Mouse (Mus musculus): Measurements from ENCODE around the gene Mrnip. TPM values are rescaled to one million over a fixed set of nuclear protein-coding genes. Genes with fewer than 3 reads are reported as not detected.

The Mrnip gene
- polyA plus RNA-seq, 1 experiment from 2014 or later: 20.0 TPM

- H3K9ac ChIP-seq: 0 out of 2 replicates have a peak overlapping the region, but pooled peaks have one; percentile 4
- no peak overlapping the region for H3K27ac ChIP-seq
- H3K4me2 ChIP-seq: peak overlapping the region; percentile 91; the same call in 1 of the 2 replicates
- peaks cover 40% of the 10 kb centered on the region for H3K4me1 ChIP-seq
- no peaks in the 10 kb centered on the region for H3K27me3 ChIP-seq
- ATAC-seq (replicated peaks; ENCODE audit: low FRiP score): no peak
- no peak overlapping the region for H3K4me3 ChIP-seq (replicated peaks)
- 62% methylated on average over 7 of the region's 7 CpGs for WGBS
- no peaks in the 10 kb centered on the region for H3K36me3 ChIP-seq
- H3K9me3 ChIP-seq (replicated peaks): no peaks in the 10 kb centered on the region
Observed at GRCm38 (mm10) chr11:50222559-50223276, 48.5 kb downstream of the Mrnip start.

GRCm38 (mm10) chr11:50223783-50224662 is 49.8 kb downstream of the Mrnip start:
- no peak; the same call in 1 of the 2 replicates for ATAC-seq (replicated peaks; ENCODE audit: low FRiP score)
- Histone ChIP-seq H3K36me3 (no peaks in the 10 kb centered on the region), H3K4me3 (replicated peaks) (peak overlapping the region; percentile 91), H3K27ac (peak overlapping the region; percentile 92), H3K4me2 (peak overlapping the region; percentile 91), H3K9me3 (replicated peaks) (no peaks in the 10 kb centered on the region), H3K27me3 (no peaks in the 10 kb centered on the region), H3K9ac (peak overlapping the region; percentile 93), H3K4me1 (peaks cover 47% of the 10 kb centered on the region)
- 4% methylated on average over 17 of the region's 17 CpGs for WGBS

GRCm38 (mm10) chr11:50224671-50225530 is 50.7 kb downstream of the Mrnip start:
- ATAC-seq (replicated peaks; ENCODE audit: low FRiP score): peak; percentile 87
- under 1% methylated on average over 70 of the region's 70 CpGs for WGBS
- peak overlapping the region; percentile 93 for H3K9ac ChIP-seq
- H3K4me1 ChIP-seq: peaks cover 53% of the 10 kb centered on the region
- H3K36me3 ChIP-seq: no peaks in the 10 kb centered on the region
- peak overlapping the region; percentile 91 for H3K4me3 ChIP-seq (replicated peaks)
- H3K27me3 ChIP-seq: no peaks in the 10 kb centered on the region
- H3K4me2 ChIP-seq: peak overlapping the region; percentile 91
- H3K27ac ChIP-seq: peak overlapping the region; percentile 92
- no peaks in the 10 kb centered on the region for H3K9me3 ChIP-seq (replicated peaks)

- ATAC-seq (replicated peaks; ENCODE audit: low FRiP score): peak; percentile 30
- peaks cover 1% of the 10 kb centered on the region; the same call in 1 of the 2 replicates for H3K36me3 ChIP-seq
- peak overlapping the region; percentile 91 for H3K4me3 ChIP-seq (replicated peaks)
- H3K27me3 ChIP-seq: no peaks in the 10 kb centered on the region
- H3K4me1 ChIP-seq: peaks cover 60% of the 10 kb centered on the region
- 1% methylated on average over 34 of the region's 34 CpGs for whole genome bisulfite sequencing
- H3K4me2 ChIP-seq: peak overlapping the region; percentile 91
- H3K9me3 ChIP-seq (replicated peaks): no peaks in the 10 kb centered on the region
- H3K9ac ChIP-seq: peak overlapping the region; percentile 93
- H3K27ac ChIP-seq: peak overlapping the region; percentile 92
Observed at GRCm38 (mm10) chr11:50225611-50226378, 51.6 kb downstream of the Mrnip start.

- H3K27ac ChIP-seq: peak overlapping the region; percentile 92
- WGBS: 35% methylated on average over 2 of the region's 2 CpGs
- peaks cover 66% of the 10 kb centered on the region for H3K4me1 ChIP-seq
- no peak for ATAC-seq (replicated peaks; ENCODE audit: low FRiP score)
- H3K9ac ChIP-seq: peak overlapping the region; percentile 93
- peaks cover 4% of the 10 kb centered on the region; the same call in 1 of the 2 replicates for H3K36me3 ChIP-seq
- peak overlapping the region; percentile 91 for H3K4me2 ChIP-seq
- H3K9me3 ChIP-seq (replicated peaks): no peaks in the 10 kb centered on the region
- H3K27me3 ChIP-seq: no peaks in the 10 kb centered on the region
- H3K4me3 ChIP-seq (replicated peaks): peak overlapping the region; percentile 91
Observed at GRCm38 (mm10) chr11:50226406-50226805, 52.2 kb downstream of the Mrnip start.

GRCm38 (mm10) chr11:50227226-50227625 is 53.0 kb downstream of the Mrnip start:
- H3K27me3 ChIP-seq: no peaks in the 10 kb centered on the region
- H3K4me1 ChIP-seq: peaks cover 69% of the 10 kb centered on the region
- H3K4me2 ChIP-seq: peak overlapping the region; percentile 91; the same call in 1 of the 2 replicates
- peaks cover 12% of the 10 kb centered on the region for H3K36me3 ChIP-seq
- H3K9me3 ChIP-seq (replicated peaks): no peaks in the 10 kb centered on the region
- no peak for ATAC-seq (replicated peaks; ENCODE audit: low FRiP score)
- 61% methylated on average over 3 of the region's 3 CpGs for WGBS
- H3K9ac ChIP-seq: no peak overlapping the region
- H3K4me3 ChIP-seq (replicated peaks): peak overlapping the region; percentile 91; the same call in 1 of the 2 replicates
- peak overlapping the region; percentile 92 for H3K27ac ChIP-seq

GRCm38 (mm10) chr11:50227736-50228135 is 53.5 kb downstream of the Mrnip start:
- Histone ChIP-seq H3K27ac (no peak overlapping the region), H3K4me2 (no peak overlapping the region), H3K36me3 (peaks cover 17% of the 10 kb centered on the region), H3K9ac (no peak overlapping the region), H3K4me1 (peaks cover 69% of the 10 kb centered on the region), H3K4me3 (replicated peaks) (no peak overlapping the region), H3K27me3 (no peaks in the 10 kb centered on the region), H3K9me3 (replicated peaks) (no peaks in the 10 kb centered on the region)
- ATAC-seq (replicated peaks; ENCODE audit: low FRiP score): no peak
- WGBS: 83% methylated on average over 4 of the region's 4 CpGs

GRCm38 (mm10) chr11:50228772-50229171 is 54.5 kb downstream of the Mrnip start:
- WGBS: 31% methylated on average over 3 of the region's 3 CpGs
- no peaks in the 10 kb centered on the region for H3K27me3 ChIP-seq
- H3K4me2 ChIP-seq: 0 out of 2 replicates have a peak overlapping the region, but pooled peaks have one; percentile 15
- no peak overlapping the region for H3K9ac ChIP-seq
- H3K4me1 ChIP-seq: peaks cover 60% of the 10 kb centered on the region
- no peak for ATAC-seq (replicated peaks; ENCODE audit: low FRiP score)
- no peaks in the 10 kb centered on the region for H3K9me3 ChIP-seq (replicated peaks)
- H3K4me3 ChIP-seq (replicated peaks): no peak overlapping the region
- H3K27ac ChIP-seq: 0 out of 2 replicates have a peak overlapping the region, but pooled peaks have one; percentile 30
- peaks cover 27% of the 10 kb centered on the region for H3K36me3 ChIP-seq

GRCm38 (mm10) chr11:50229252-50229910 is 55.1 kb downstream of the Mrnip start:
- Histone ChIP-seq H3K27me3 (no peaks in the 10 kb centered on the region), H3K4me1 (peaks cover 54% of the 10 kb centered on the region), H3K4me2 (no peak overlapping the region), H3K9ac (no peak overlapping the region), H3K4me3 (replicated peaks) (no peak overlapping the region), H3K9me3 (replicated peaks) (no peaks in the 10 kb centered on the region), H3K27ac (no peak overlapping the region), H3K36me3 (peaks cover 33% of the 10 kb centered on the region)
- ATAC-seq (replicated peaks; ENCODE audit: low FRiP score): no peak
- 47% methylated on average over 7 of the region's 7 CpGs for WGBS

- Histone ChIP-seq H3K9me3 (replicated peaks) (no peaks in the 10 kb centered on the region), H3K27me3 (no peaks in the 10 kb centered on the region), H3K9ac (no peak overlapping the region), H3K4me1 (peaks cover 55% of the 10 kb centered on the region), H3K4me2 (peak overlapping the region; percentile 57), H3K4me3 (replicated peaks) (peak overlapping the region; percentile 32), H3K27ac (no peak overlapping the region), H3K36me3 (peaks cover 43% of the 10 kb centered on the region)
- 35% methylated on average over 45 of the region's 45 CpGs for WGBS
- ATAC-seq (replicated peaks; ENCODE audit: low FRiP score): peak; percentile 33; the same call in 1 of the 2 replicates
Observed at GRCm38 (mm10) chr11:50230481-50231304, 56.4 kb downstream of the Mrnip start.

Data from kidney, embryonic 15.5 days (tissue).